Mouse (Mus musculus) cortical plate, adult 2 months (tissue): ENCODE measurements around the gene Cacna2d1.

ENCODE experiments used
- CTCF ChIP-seq: fragments of 200-500 bp; IDR thresholded peaks from 2 replicates; pipeline ENCODE4 v1.5.1; 2011; ENCODE audit warnings: mild to moderate bottlenecking, control low read depth, low read length; ENCODE audit not compliant: insufficient read depth; ENCODE audit errors: extremely low read depth
- POLR2A ChIP-seq: fragments of 200-500 bp; IDR thresholded peaks from 2 replicates; pipeline ENCODE4 v1.6.1; 2011; ENCODE audit warnings: mild to moderate bottlenecking, low read length, control low read depth; ENCODE audit not compliant: insufficient read depth; ENCODE audit errors: extremely low read depth

- TF ChIP-seq CTCF: no peak
- TF ChIP-seq POLR2A: no peak
Observed at GRCm38 (mm10) chr5:16418504-16418903, 484.0 kb downstream of the Cacna2d1 start.
